Mouse (Mus musculus) midbrain, embryonic 10.5 days (tissue): ENCODE data around the gene Max. TPM values are rescaled to one million over a fixed set of nuclear protein-coding genes. Genes with fewer than 3 reads are reported as not detected.

Experiments used
- DNase-seq: peaks from one replicate; pipeline ENCODE4 v3.0.0-alpha.2; 2017; ENCODE audit warnings: low spot score
- H3K27ac ChIP-seq: fragments of 300-500 bp; sonication (generic); replicated peaks from 2 replicates; pipeline ENCODE4 v1.5.1; 2016; ENCODE audit warnings: mild to moderate bottlenecking
- H3K27me3 ChIP-seq: fragments of 300-500 bp; sonication (generic); 2 replicates; pipeline ENCODE4 v1.6.1; 2016; ENCODE audit warnings: low read depth, mild to moderate bottlenecking; ENCODE audit not compliant: poor library complexity, severe bottlenecking
- H3K36me3 ChIP-seq: fragments of 300-500 bp; sonication (generic); 2 replicates; pipeline ENCODE4 v1.6.1; 2016; ENCODE audit warnings: mild to moderate bottlenecking, moderate library complexity
- H3K4me1 ChIP-seq: fragments of 300-500 bp; sonication (generic); 2 replicates; pipeline ENCODE4 v1.6.1; 2016
- H3K4me3 ChIP-seq: fragments of 300-500 bp; sonication (generic); 2 replicates; pipeline ENCODE4 v1.5.1; 2016; ENCODE audit warnings: mild to moderate bottlenecking, moderate library complexity
- H3K9me3 ChIP-seq: fragments of 300-500 bp; sonication (generic); replicated peaks from 2 replicates; pipeline ENCODE4 v1.6.1; 2016; ENCODE audit warnings: mild to moderate bottlenecking
- WGBS: fragments of 180-500 bp; shearing (Covaris S2); methylation state at CpG from one replicate; pipeline ENCODE4 v1.1.7; 2016; 5-methylcytosine and 5-hydroxymethylcytosine counted together
- polyA plus RNA-seq: library from polyadenylated mRNA; unstranded; fragments of >200 nt; fragmentation: Nextera tagmentation; extraction: Ambion mirVana; gene quantifications from 2 replicates; pipeline ENCODE4 v1.2.1, GENCODE M21; 2016

Gene Max
- polyA plus RNA-seq, 1 experiment from 2014 or later, result 11.3 TPM

- Histone ChIP-seq H3K27me3 (no peaks in the 10 kb centered on the region), H3K36me3 (peaks cover 3% of the 10 kb centered on the region; the same call in 1 of the 2 replicates), H3K4me3 (no peak overlapping the region), H3K9me3 (no peaks in the 10 kb centered on the region), H3K4me1 (peaks cover 6% of the 10 kb centered on the region; the same call in 1 of the 2 replicates), H3K27ac (no peak overlapping the region)
- WGBS, result 85% methylated on average over 3 of the region's 3 CpGs
- no peak for DNase-seq
Measured at GRCm38 (mm10) chr12:76927012-76927411, 35.0 kb downstream of the Max start.

GRCm38 (mm10) chr12:76926338-76926945 lies 35.6 kb downstream of the Max start:
- peaks cover 6% of the 10 kb centered on the region; the same call in 1 of the 2 replicates for H3K4me1 ChIP-seq
- H3K27me3 ChIP-seq, result no peaks in the 10 kb centered on the region
- no peak for DNase-seq
- H3K27ac ChIP-seq, result no peak overlapping the region
- H3K4me3 ChIP-seq, result no peak overlapping the region
- WGBS, result 87% methylated on average over 10 of the region's 10 CpGs
- peaks cover 3% of the 10 kb centered on the region; the same call in 1 of the 2 replicates for H3K36me3 ChIP-seq
- H3K9me3 ChIP-seq, result no peaks in the 10 kb centered on the region

GRCm38 (mm10) chr12:76924904-76925604 lies 36.9 kb downstream of the Max start:
- H3K4me3 ChIP-seq, result no peak overlapping the region
- peaks cover 6% of the 10 kb centered on the region; the same call in 1 of the 2 replicates for H3K4me1 ChIP-seq
- no peaks in the 10 kb centered on the region for H3K27me3 ChIP-seq
- peaks cover 10% of the 10 kb centered on the region; the same call in 1 of the 2 replicates for H3K36me3 ChIP-seq
- WGBS, result 93% methylated on average over 10 of the region's 10 CpGs
- no peak for DNase-seq
- no peaks in the 10 kb centered on the region for H3K9me3 ChIP-seq
- no peak overlapping the region for H3K27ac ChIP-seq

GRCm38 (mm10) chr12:76923118-76923517 lies 38.9 kb downstream of the Max start:
- Histone ChIP-seq H3K36me3 (peaks cover 13% of the 10 kb centered on the region; the same call in 1 of the 2 replicates), H3K27ac (no peak overlapping the region), H3K9me3 (no peaks in the 10 kb centered on the region), H3K4me1 (0 out of 2 replicates have a peak, but pooled peaks cover 5% of the 10 kb centered on the region), H3K27me3 (no peaks in the 10 kb centered on the region), H3K4me3 (no peak overlapping the region)
- no peak for DNase-seq
- WGBS, result 89% methylated on average over 8 of the region's 8 CpGs

GRCm38 (mm10) chr12:76920990-76921389 lies 41.0 kb downstream of the Max start:
- no peak overlapping the region for H3K4me3 ChIP-seq
- H3K9me3 ChIP-seq, result no peaks in the 10 kb centered on the region
- 86% methylated on average over 8 of the region's 8 CpGs for WGBS
- no peaks in the 10 kb centered on the region for H3K27me3 ChIP-seq
- no peak overlapping the region for H3K27ac ChIP-seq
- 0 out of 2 replicates have a peak, but pooled peaks cover 7% of the 10 kb centered on the region for H3K4me1 ChIP-seq
- H3K36me3 ChIP-seq, result peaks cover 21% of the 10 kb centered on the region
- no peak for DNase-seq

GRCm38 (mm10) chr12:76920398-76920797 lies 41.6 kb downstream of the Max start:
- Histone ChIP-seq H3K27ac (no peak overlapping the region), H3K4me3 (no peak overlapping the region), H3K36me3 (peaks cover 21% of the 10 kb centered on the region), H3K9me3 (no peaks in the 10 kb centered on the region), H3K27me3 (no peaks in the 10 kb centered on the region), H3K4me1 (0 out of 2 replicates have a peak, but pooled peaks cover 7% of the 10 kb centered on the region)
- WGBS, result 81% methylated on average over 6 of the region's 6 CpGs
- DNase-seq, result no peak

GRCm38 (mm10) chr12:76918855-76919254 lies 43.1 kb downstream of the Max start:
- no peaks in the 10 kb centered on the region for H3K27me3 ChIP-seq
- no peak for DNase-seq
- no peak overlapping the region for H3K27ac ChIP-seq
- H3K4me1 ChIP-seq, result 0 out of 2 replicates have a peak, but pooled peaks cover 7% of the 10 kb centered on the region
- no peak overlapping the region for H3K4me3 ChIP-seq
- peaks cover 21% of the 10 kb centered on the region for H3K36me3 ChIP-seq
- 76% methylated on average over 3 of the region's 3 CpGs for WGBS
- no peaks in the 10 kb centered on the region for H3K9me3 ChIP-seq

GRCm38 (mm10) chr12:76918113-76918512 lies 43.9 kb downstream of the Max start:
- Histone ChIP-seq H3K9me3 (no peaks in the 10 kb centered on the region), H3K4me3 (no peak overlapping the region), H3K27me3 (no peaks in the 10 kb centered on the region), H3K27ac (no peak overlapping the region), H3K36me3 (peaks cover 21% of the 10 kb centered on the region), H3K4me1 (0 out of 2 replicates have a peak, but pooled peaks cover 7% of the 10 kb centered on the region)
- no peak for DNase-seq
- 81% methylated on average over 6 of the region's 6 CpGs for WGBS

- no peak for DNase-seq
- Histone ChIP-seq H3K27me3 (no peaks in the 10 kb centered on the region), H3K27ac (no peak overlapping the region), H3K4me3 (no peak overlapping the region), H3K9me3 (no peaks in the 10 kb centered on the region), H3K36me3 (peaks cover 23% of the 10 kb centered on the region), H3K4me1 (peaks cover 11% of the 10 kb centered on the region)
- WGBS, result 91% methylated on average over 11 of the region's 11 CpGs
Measured at GRCm38 (mm10) chr12:76916163-76916562, 45.8 kb downstream of the Max start.

- Histone ChIP-seq H3K27me3 (no peaks in the 10 kb centered on the region), H3K27ac (no peak overlapping the region), H3K4me1 (peaks cover 17% of the 10 kb centered on the region), H3K4me3 (no peak overlapping the region), H3K9me3 (no peaks in the 10 kb centered on the region), H3K36me3 (peaks cover 26% of the 10 kb centered on the region)
- 84% methylated on average over 9 of the region's 9 CpGs for WGBS
- no peak for DNase-seq
Measured at GRCm38 (mm10) chr12:76912193-76912592, 49.8 kb downstream of the Max start.

- Histone ChIP-seq H3K27me3 (no peaks in the 10 kb centered on the region), H3K4me1 (peaks cover 17% of the 10 kb centered on the region), H3K4me3 (no peak overlapping the region), H3K27ac (no peak overlapping the region), H3K9me3 (no peaks in the 10 kb centered on the region), H3K36me3 (peaks cover 24% of the 10 kb centered on the region)
- DNase-seq, result no peak
- WGBS, result 59% methylated on average over 16 of the region's 16 CpGs
Measured at GRCm38 (mm10) chr12:76911171-76911726, 50.8 kb downstream of the Max start.

- DNase-seq, result no peak
- H3K27ac ChIP-seq, result peak overlapping the region; percentile 58
- H3K4me1 ChIP-seq, result peaks cover 17% of the 10 kb centered on the region
- H3K36me3 ChIP-seq, result peaks cover 23% of the 10 kb centered on the region
- no peaks in the 10 kb centered on the region for H3K27me3 ChIP-seq
- no peaks in the 10 kb centered on the region for H3K9me3 ChIP-seq
- 65% methylated on average over 11 of the region's 11 CpGs for WGBS
- H3K4me3 ChIP-seq, result no peak overlapping the region
Measured at GRCm38 (mm10) chr12:76910258-76910940, 51.6 kb downstream of the Max start.
